Mouse (Mus musculus) forebrain, embryonic 13.5 days (tissue): ENCODE results near the gene Zmiz1. TPM values are rescaled to one million over a fixed set of nuclear protein-coding genes. Genes with fewer than 3 reads are reported as not detected.

Experiments
- ATAC-seq: fragments of 200-750 bp; cut with Nextera tagmentation; 2 replicates; pipeline ENCODE4 v1.8.0; 2017
- H3K27ac ChIP-seq: fragments of 300-500 bp; sonication (generic); 2 replicates; pipeline ENCODE4 v1.5.1; 2015; ENCODE audit warnings: inconsistent platforms, mild to moderate bottlenecking, moderate library complexity
- H3K27me3 ChIP-seq: fragments of 300-500 bp; sonication (generic); 2 replicates; pipeline ENCODE4 v1.6.1; 2015; ENCODE audit warnings: mild to moderate bottlenecking, inconsistent platforms
- H3K36me3 ChIP-seq: fragments of 300-500 bp; sonication (generic); 2 replicates; pipeline ENCODE4 v1.6.1; 2015; ENCODE audit warnings: mild to moderate bottlenecking, inconsistent platforms; ENCODE audit not compliant: poor library complexity, severe bottlenecking
- H3K4me1 ChIP-seq: fragments of 300-500 bp; sonication (generic); 2 replicates; pipeline ENCODE4 v1.6.1; 2015; ENCODE audit warnings: inconsistent platforms
- H3K4me2 ChIP-seq: fragments of 300-500 bp; sonication (generic); 2 replicates; pipeline ENCODE4 v1.6.1; 2015; ENCODE audit warnings: inconsistent platforms, mild to moderate bottlenecking, moderate library complexity
- H3K4me3 ChIP-seq: fragments of 300-500 bp; sonication (generic); 2 replicates; pipeline ENCODE4 v1.5.1; 2015; ENCODE audit warnings: mild to moderate bottlenecking, inconsistent platforms
- H3K9ac ChIP-seq: fragments of 300-500 bp; sonication (generic); 2 replicates; pipeline ENCODE4 v1.6.1; 2015; ENCODE audit warnings: mild to moderate bottlenecking, inconsistent platforms
- H3K9me3 ChIP-seq: fragments of 300-500 bp; sonication (generic); replicated peaks from 2 replicates; pipeline ENCODE4 v1.6.1; 2016; ENCODE audit warnings: inconsistent platforms
- WGBS: fragments of 180-500 bp; shearing (Covaris S2); methylation state at CpG from one replicate; pipeline ENCODE4 v1.1.7; 2015; 5-methylcytosine and 5-hydroxymethylcytosine counted together
- polyA plus RNA-seq: library from polyadenylated mRNA; unstranded; fragments of >200 nt; fragmentation: Nextera tagmentation; extraction: Ambion mirVana; gene quantifications from 2 replicates; pipeline ENCODE4 v1.2.1, GENCODE M21; 2015

The Zmiz1 gene
- polyA plus RNA-seq, 1 experiment from 2014 or later, result 57.2 TPM

- Histone ChIP-seq H3K36me3 (peaks cover 36% of the 10 kb centered on the region), H3K9me3 (no peaks in the 10 kb centered on the region), H3K4me1 (peaks cover 44% of the 10 kb centered on the region), H3K4me3 (no peak overlapping the region), H3K9ac (no peak overlapping the region), H3K27ac (no peak overlapping the region), H3K27me3 (no peaks in the 10 kb centered on the region), H3K4me2 (no peak overlapping the region)
- no peak for ATAC-seq
- WGBS, result 94% methylated on average over 6 of the region's 6 CpGs
Measured at GRCm38 (mm10) chr14:25598960-25599359, 140.0 kb downstream of the Zmiz1 start.

GRCm38 (mm10) chr14:25599934-25600333 lies 140.9 kb downstream of the Zmiz1 start:
- peaks cover 32% of the 10 kb centered on the region for H3K36me3 ChIP-seq
- no peak overlapping the region for H3K9ac ChIP-seq
- H3K4me3 ChIP-seq, result no peak overlapping the region
- WGBS, result 77% methylated on average over 12 of the region's 12 CpGs
- H3K27ac ChIP-seq, result no peak overlapping the region
- no peak overlapping the region for H3K4me2 ChIP-seq
- ATAC-seq, result no peak
- H3K27me3 ChIP-seq, result no peaks in the 10 kb centered on the region
- H3K4me1 ChIP-seq, result peaks cover 44% of the 10 kb centered on the region
- no peaks in the 10 kb centered on the region for H3K9me3 ChIP-seq

GRCm38 (mm10) chr14:25600358-25600757 lies 141.4 kb downstream of the Zmiz1 start:
- no peak overlapping the region for H3K4me2 ChIP-seq
- no peaks in the 10 kb centered on the region for H3K9me3 ChIP-seq
- no peaks in the 10 kb centered on the region for H3K27me3 ChIP-seq
- peaks cover 45% of the 10 kb centered on the region for H3K4me1 ChIP-seq
- WGBS, result 84% methylated on average over 7 of the region's 7 CpGs
- no peak overlapping the region for H3K27ac ChIP-seq
- no peak overlapping the region for H3K4me3 ChIP-seq
- peaks cover 32% of the 10 kb centered on the region for H3K36me3 ChIP-seq
- no peak for ATAC-seq
- H3K9ac ChIP-seq, result no peak overlapping the region

- H3K27ac ChIP-seq, result peak overlapping the region; percentile 20; the same call in 1 of the 2 replicates
- WGBS, result 69% methylated on average over 2 of the region's 2 CpGs
- no peak overlapping the region for H3K4me3 ChIP-seq
- no peaks in the 10 kb centered on the region for H3K27me3 ChIP-seq
- ATAC-seq, result no peak
- no peak overlapping the region for H3K4me2 ChIP-seq
- peaks cover 32% of the 10 kb centered on the region for H3K36me3 ChIP-seq
- H3K4me1 ChIP-seq, result peaks cover 51% of the 10 kb centered on the region
- H3K9me3 ChIP-seq, result no peaks in the 10 kb centered on the region
- no peak overlapping the region for H3K9ac ChIP-seq
Measured at GRCm38 (mm10) chr14:25600951-25601350, 142.0 kb downstream of the Zmiz1 start.

- no peaks in the 10 kb centered on the region for H3K27me3 ChIP-seq
- H3K36me3 ChIP-seq, result peaks cover 30% of the 10 kb centered on the region
- peaks cover 62% of the 10 kb centered on the region for H3K4me1 ChIP-seq
- H3K27ac ChIP-seq, result no peak overlapping the region
- H3K9me3 ChIP-seq, result no peaks in the 10 kb centered on the region
- H3K9ac ChIP-seq, result no peak overlapping the region
- no peak overlapping the region for H3K4me2 ChIP-seq
- ATAC-seq, result no peak
- no peak overlapping the region for H3K4me3 ChIP-seq
- WGBS, result 91% methylated on average over 2 of the region's 2 CpGs
Measured at GRCm38 (mm10) chr14:25602018-25602417, 143.0 kb downstream of the Zmiz1 start.

GRCm38 (mm10) chr14:25604395-25605142 lies 145.6 kb downstream of the Zmiz1 start:
- no peaks in the 10 kb centered on the region for H3K27me3 ChIP-seq
- no peak for ATAC-seq
- H3K9me3 ChIP-seq, result no peaks in the 10 kb centered on the region
- H3K4me3 ChIP-seq, result no peak overlapping the region
- H3K4me1 ChIP-seq, result peaks cover 77% of the 10 kb centered on the region
- H3K36me3 ChIP-seq, result peaks cover 9% of the 10 kb centered on the region
- H3K9ac ChIP-seq, result no peak overlapping the region
- H3K27ac ChIP-seq, result peak overlapping the region; percentile 31
- WGBS, result under 1% methylated on average over 17 of the region's 18 CpGs
- H3K4me2 ChIP-seq, result peak overlapping the region; percentile 26

GRCm38 (mm10) chr14:25606372-25607140 lies 147.6 kb downstream of the Zmiz1 start:
- Histone ChIP-seq H3K27ac (peak overlapping the region; percentile 98), H3K4me2 (peak overlapping the region; percentile 100), H3K36me3 (peaks cover 13% of the 10 kb centered on the region; the same call in 1 of the 2 replicates), H3K4me1 (peaks cover 89% of the 10 kb centered on the region), H3K27me3 (no peaks in the 10 kb centered on the region), H3K9me3 (no peaks in the 10 kb centered on the region), H3K4me3 (peak overlapping the region; percentile 83), H3K9ac (peak overlapping the region; percentile 99)
- under 1% methylated on average over 28 of the region's 31 CpGs for WGBS
- ATAC-seq, result peak; percentile 9

- Histone ChIP-seq H3K4me2 (peak overlapping the region; percentile 100), H3K4me3 (peak overlapping the region; percentile 83), H3K9me3 (no peaks in the 10 kb centered on the region), H3K36me3 (peaks cover 14% of the 10 kb centered on the region; the same call in 1 of the 2 replicates), H3K27ac (peak overlapping the region; percentile 98), H3K27me3 (no peaks in the 10 kb centered on the region), H3K9ac (peak overlapping the region; percentile 99), H3K4me1 (peaks cover 90% of the 10 kb centered on the region)
- peak; percentile 81 for ATAC-seq
- WGBS, result under 1% methylated on average over 68 of the region's 103 CpGs
Measured at GRCm38 (mm10) chr14:25607141-25607967, 148.4 kb downstream of the Zmiz1 start.

- WGBS, result under 1% methylated on average over 35 of the region's 53 CpGs
- peak overlapping the region; percentile 83 for H3K4me3 ChIP-seq
- peak overlapping the region; percentile 99 for H3K9ac ChIP-seq
- peak overlapping the region; percentile 100 for H3K4me2 ChIP-seq
- peaks cover 90% of the 10 kb centered on the region for H3K4me1 ChIP-seq
- H3K36me3 ChIP-seq, result peaks cover 14% of the 10 kb centered on the region; the same call in 1 of the 2 replicates
- peak overlapping the region; percentile 98 for H3K27ac ChIP-seq
- H3K27me3 ChIP-seq, result no peaks in the 10 kb centered on the region
- ATAC-seq, result peak; percentile 81
- no peaks in the 10 kb centered on the region for H3K9me3 ChIP-seq
Measured at GRCm38 (mm10) chr14:25607968-25608491, 149.0 kb downstream of the Zmiz1 start.

- Histone ChIP-seq H3K9ac (peak overlapping the region; percentile 99), H3K27me3 (no peaks in the 10 kb centered on the region), H3K36me3 (peaks cover 16% of the 10 kb centered on the region; the same call in 1 of the 2 replicates), H3K9me3 (no peaks in the 10 kb centered on the region), H3K4me3 (peak overlapping the region; percentile 83), H3K27ac (peak overlapping the region; percentile 98), H3K4me2 (peak overlapping the region; percentile 100), H3K4me1 (peaks cover 90% of the 10 kb centered on the region)
- 8% methylated on average over 4 of the region's 4 CpGs for WGBS
- ATAC-seq, result no peak
Measured at GRCm38 (mm10) chr14:25608618-25609017, 149.6 kb downstream of the Zmiz1 start.

- H3K4me3 ChIP-seq, result peak overlapping the region; percentile 83
- no peaks in the 10 kb centered on the region for H3K27me3 ChIP-seq
- peak overlapping the region; percentile 100 for H3K4me2 ChIP-seq
- ATAC-seq, result no peak
- 67% methylated on average over 7 of the region's 7 CpGs for WGBS
- H3K27ac ChIP-seq, result 0 out of 2 replicates have a peak overlapping the region, but pooled peaks have one; percentile 3
- peak overlapping the region; percentile 62 for H3K9ac ChIP-seq
- H3K9me3 ChIP-seq, result no peaks in the 10 kb centered on the region
- peaks cover 90% of the 10 kb centered on the region for H3K4me1 ChIP-seq
- peaks cover 24% of the 10 kb centered on the region; the same call in 1 of the 2 replicates for H3K36me3 ChIP-seq
Measured at GRCm38 (mm10) chr14:25609355-25609754, 150.4 kb downstream of the Zmiz1 start.
